ENCODE assay signal across 8 mouse cellular contexts in genomic region chr1:154725356-154726320, GRCm38 (mm10).
DNase-seq lines count a peak whose midpoint lies in the region; ATAC-seq and TF ChIP-seq lines count a peak whose summit lies in the region.

No protein-coding gene starts in this region.

- no peak for TF ChIP-seq EP300 in lung, postnatal 0 days (IDR thresholded peaks at IDR 0.05)

- peaks cover 70% of the 10 kb centered on the region for H3K27me3 ChIP-seq in lung, embryonic 15.5 days
- H3K27me3 ChIP-seq in lung, postnatal 0 days (replicated peaks; ENCODE audit: insufficient read depth, low read length) = peaks cover 56% of the 10 kb centered on the region
- H3K27me3 ChIP-seq in limb, embryonic 14.5 days (ENCODE audit: control insufficient read depth, insufficient read depth, low read length) = peaks cover 59% of the 10 kb centered on the region
- peaks cover 70% of the 10 kb centered on the region for H3K27me3 ChIP-seq in stomach, embryonic 16.5 days (ENCODE audit: control insufficient read depth, insufficient read depth, low read length)

- H3K4me3 ChIP-seq in lung, embryonic 15.5 days = no peak overlapping the region
- H3K4me3 ChIP-seq in lung, postnatal 0 days (ENCODE audit: low read depth, low read length) = no peak overlapping the region
- H3K4me3 ChIP-seq in limb, embryonic 14.5 days (replicated peaks; ENCODE audit: low read length) = peak overlapping the region; percentile 33
- H3K4me3 ChIP-seq in stomach, embryonic 16.5 days (replicated peaks; ENCODE audit: low read length) = peak overlapping the region; percentile 41

- TF ChIP-seq POLR2A in limb, embryonic 14.5 days (IDR thresholded peaks at IDR 0.05; ENCODE audit: borderline replicate concordance, extremely low read depth, insufficient read depth, insufficient read length) = no peak

- no peaks in the 10 kb centered on the region for H3K36me3 ChIP-seq in lung, embryonic 15.5 days
- H3K36me3 ChIP-seq in lung, postnatal 0 days (ENCODE audit: insufficient read depth, low read length) = no peaks in the 10 kb centered on the region
- H3K36me3 ChIP-seq in limb, embryonic 14.5 days (ENCODE audit: control insufficient read depth, insufficient read depth, low read length) = no peaks in the 10 kb centered on the region
- no peaks in the 10 kb centered on the region for H3K36me3 ChIP-seq in stomach, embryonic 16.5 days (ENCODE audit: control insufficient read depth, insufficient read depth, low read length)

- H3K27ac ChIP-seq in lung, embryonic 15.5 days = no peak overlapping the region
- H3K27ac ChIP-seq in lung, postnatal 0 days (ENCODE audit: low read length) = no peak overlapping the region
- no peak overlapping the region for H3K27ac ChIP-seq in limb, embryonic 14.5 days (replicated peaks; ENCODE audit: low read depth, low read length)
- no peak overlapping the region for H3K27ac ChIP-seq in stomach, embryonic 16.5 days (ENCODE audit: low read length)

- no peak for TF ChIP-seq CTCF in lung, postnatal 0 days (IDR thresholded peaks at IDR 0.05)

- ATAC-seq in lung, embryonic 15.5 days (ENCODE audit: borderline replicate concordance, extremely low read depth, low FRiP score, low TSS enrichment) = no peak
- ATAC-seq in lung, postnatal 0 days = no peak
- ATAC-seq in limb, embryonic 14.5 days (ENCODE audit: low FRiP score, low read depth) = no peak
- no peak for ATAC-seq in stomach, embryonic 16.5 days (ENCODE audit: insufficient read depth, low FRiP score)
- no peak for ATAC-seq in cerebellum, adult (ENCODE audit: insufficient number of reproducible peaks, low FRiP score, low TSS enrichment)

- no peaks in the 10 kb centered on the region; the same call in 1 of the 2 replicates for H3K4me1 ChIP-seq in lung, embryonic 15.5 days
- no peaks in the 10 kb centered on the region for H3K4me1 ChIP-seq in lung, postnatal 0 days (ENCODE audit: insufficient read depth, low read depth, low read length)
- H3K4me1 ChIP-seq in limb, embryonic 14.5 days (ENCODE audit: control insufficient read depth, insufficient read depth, low read length) = peaks cover 7% of the 10 kb centered on the region
- H3K4me1 ChIP-seq in stomach, embryonic 16.5 days (ENCODE audit: control insufficient read depth, insufficient read depth, low read length) = peaks cover 5% of the 10 kb centered on the region; the same call in 1 of the 2 replicates

- H3K4me2 ChIP-seq in lung, embryonic 15.5 days = peak overlapping the region; percentile 46; the same call in 1 of the 2 replicates
- H3K4me2 ChIP-seq in lung, postnatal 0 days (replicated peaks; ENCODE audit: low read depth, low read length) = no peak overlapping the region
- H3K4me2 ChIP-seq in limb, embryonic 14.5 days (replicated peaks; ENCODE audit: low read depth, low read length, severe bottlenecking) = peak overlapping the region; percentile 56
- H3K4me2 ChIP-seq in stomach, embryonic 16.5 days (ENCODE audit: low read depth, low read length) = peak overlapping the region; percentile 59

- no peak overlapping the region for H3K9ac ChIP-seq in lung, embryonic 15.5 days
- no peak overlapping the region for H3K9ac ChIP-seq in lung, postnatal 0 days (replicated peaks; ENCODE audit: low read depth)
- H3K9ac ChIP-seq in limb, embryonic 14.5 days (ENCODE audit: low read depth, low read length, severe bottlenecking) = no peak overlapping the region
- H3K9ac ChIP-seq in stomach, embryonic 16.5 days (ENCODE audit: low read length) = no peak overlapping the region

- H3K9me3 ChIP-seq in lung, embryonic 15.5 days = no peaks in the 10 kb centered on the region
- no peaks in the 10 kb centered on the region for H3K9me3 ChIP-seq in lung, postnatal 0 days (ENCODE audit: low read length)
- H3K9me3 ChIP-seq in limb, embryonic 14.5 days (ENCODE audit: control insufficient read depth, low read length) = no peaks in the 10 kb centered on the region
- no peaks in the 10 kb centered on the region for H3K9me3 ChIP-seq in stomach, embryonic 16.5 days (replicated peaks; ENCODE audit: control insufficient read depth, low read length)

- WGBS in lung, embryonic 15.5 days = 28% methylated on average over 35 of the region's 35 CpGs
- WGBS in lung, postnatal 0 days = 32% methylated on average over 35 of the region's 35 CpGs
- 28% methylated on average over 30 of the region's 35 CpGs for WGBS in limb, embryonic 14.5 days
- WGBS in stomach, embryonic 16.5 days = 27% methylated on average over 35 of the region's 35 CpGs

- DNase-seq in cerebellum, adult 9-10 months = peak; percentile 20
- DNase-seq in cerebellum, adult 11-12 months = no peak
- DNase-seq in lung, postnatal 0 days (ENCODE audit: low spot score) = no peak
- no peak for DNase-seq in limb, embryonic 14.5 days (ENCODE audit: low spot score)
- no peak for DNase-seq in urinary bladder, postnatal 10 days (ENCODE audit: low spot score)

Comparison
In these comparisons a context has a peak if more than half of its experiments do, and no peak if none do; other contexts are left out.
1. H3K4me3 ChIP-seq: peak in limb, embryonic 14.5 days (single experiment) and stomach, embryonic 16.5 days (single experiment); none in lung, embryonic 15.5 days (single experiment) and lung, postnatal 0 days (single experiment).